Mouse (Mus musculus) olfactory bulb, adult 2 months (tissue): ENCODE results near the gene Dnah5. TPM values are rescaled to one million over a fixed set of nuclear protein-coding genes. Genes with fewer than 3 reads are reported as not detected.
"Not testable (repeated sequence)": the region's sequence is repeated elsewhere in the genome, so short reads cannot be mapped to it uniquely, and the experiment has no call there.

Experiments used
- H3K27ac ChIP-seq: fragments of 200-500 bp; 2 replicates; pipeline ENCODE4 v1.5.1; 2012; ENCODE audit warnings: low read depth, low read length; ENCODE audit not compliant: insufficient read depth
- H3K4me1 ChIP-seq: fragments of 200-500 bp; 2 replicates; pipeline ENCODE4 v1.6.1; 2012; ENCODE audit warnings: low read length; ENCODE audit not compliant: control insufficient read depth, insufficient read depth
- H3K4me3 ChIP-seq: fragments of 200-500 bp; 2 replicates; pipeline ENCODE4 v1.5.1; 2012; ENCODE audit warnings: mild to moderate bottlenecking, low read depth, low read length, moderate library complexity; ENCODE audit not compliant: insufficient read depth
- CTCF ChIP-seq: fragments of 200-500 bp; IDR thresholded peaks from 2 replicates; pipeline ENCODE4 v1.5.1; 2012; ENCODE audit warnings: low read depth, mild to moderate bottlenecking, low read length, moderate library complexity; ENCODE audit not compliant: insufficient read depth
- POLR2A ChIP-seq: fragments of 200-500 bp; IDR thresholded peaks from 2 replicates; pipeline ENCODE4 v1.6.1; 2012; ENCODE audit warnings: mild to moderate bottlenecking, low read depth, low read length, moderate library complexity; ENCODE audit not compliant: insufficient read depth
- WGBS: fragments of 180-500 bp; shearing (Covaris S2); methylation state at CpG from one replicate; pipeline ENCODE4 v1.1.7; 2018; 5-methylcytosine and 5-hydroxymethylcytosine counted together
- polyA plus RNA-seq: library from polyadenylated mRNA; stranded (reverse); fragments of >200 nt; gene quantifications from 2 replicates; pipeline ENCODE4 v1.2.4, GENCODE M21; 2012; ENCODE audit warnings: low replicate concordance; ENCODE audit not compliant: missing spikeins, insufficient read depth, insufficient read length

Dnah5 gene
- polyA plus RNA-seq, 1 experiment, result not detected

GRCm38 (mm10) chr15:28399258-28399657, 195.7 kb downstream of the Dnah5 start:
- 25% methylated on average over 8 of the region's 8 CpGs for WGBS
- Histone ChIP-seq H3K4me1 (peaks cover 2% of the 10 kb centered on the region; the same call in 1 of the 2 replicates), H3K27ac (no peak overlapping the region), H3K4me3 (no peak overlapping the region)
- TF ChIP-seq POLR2A (no peak), CTCF (no peak)

GRCm38 (mm10) chr15:28404630-28405029, 201.1 kb downstream of the Dnah5 start:
- 87% methylated on average over 3 of the region's 3 CpGs for WGBS
- no peak overlapping the region for H3K4me3 ChIP-seq
- H3K27ac ChIP-seq, result no peak overlapping the region
- TF ChIP-seq CTCF (no peak), POLR2A (no peak)
- no peaks in the 10 kb centered on the region for H3K4me1 ChIP-seq

- 47% methylated on average over 2 of the region's 2 CpGs for WGBS
- H3K4me3 ChIP-seq, result no peak overlapping the region
- TF ChIP-seq POLR2A (no peak), CTCF (no peak)
- H3K4me1 ChIP-seq, result no peaks in the 10 kb centered on the region
- no peak overlapping the region for H3K27ac ChIP-seq
These were observed 201.6 kb downstream of the Dnah5 start for GRCm38 (mm10) chr15:28405136-28405535.

- no peaks in the 10 kb centered on the region for H3K4me1 ChIP-seq
- H3K27ac ChIP-seq, result no peak overlapping the region
- WGBS, result 85% methylated on average over 4 of the region's 4 CpGs
- no peak for TF ChIP-seq POLR2A
- TF ChIP-seq CTCF, result no peak
- no peak overlapping the region for H3K4me3 ChIP-seq
These were observed 236.2 kb downstream of the Dnah5 start for GRCm38 (mm10) chr15:28439702-28440101.

GRCm38 (mm10) chr15:28444494-28444893, 240.9 kb downstream of the Dnah5 start:
- no peak overlapping the region for H3K27ac ChIP-seq
- no peak for TF ChIP-seq POLR2A
- TF ChIP-seq CTCF, result no peak
- H3K4me3 ChIP-seq, result no peak overlapping the region
- 96% methylated on average over 4 of the region's 4 CpGs for whole genome bisulfite sequencing
- H3K4me1 ChIP-seq, result no peaks in the 10 kb centered on the region

GRCm38 (mm10) chr15:28461091-28461778, 257.7 kb downstream of the Dnah5 start:
- 93% methylated on average over 2 of the region's 2 CpGs for WGBS
- not testable (repeated sequence) for H3K4me3 ChIP-seq, H3K4me1 ChIP-seq, H3K27ac ChIP-seq

GRCm38 (mm10) chr15:28466591-28467247, 263.2 kb downstream of the Dnah5 start:
- H3K27ac ChIP-seq, result no peak overlapping the region

GRCm38 (mm10) chr15:28473749-28474390, 270.3 kb downstream of the Dnah5 start:
- H3K27ac ChIP-seq, result no peak overlapping the region
- no peak overlapping the region for H3K4me3 ChIP-seq
- H3K4me1 ChIP-seq, result no peaks in the 10 kb centered on the region
- 78% methylated on average over 6 of the region's 6 CpGs for WGBS
- no peak for TF ChIP-seq CTCF
- TF ChIP-seq POLR2A, result no peak

More at GRCm38 (mm10) chr15:28466591-28467247, 263.2 kb downstream of the Dnah5 start:
- Histone ChIP-seq H3K4me3 (no peak overlapping the region), H3K4me1 (no peaks in the 10 kb centered on the region)
- WGBS, result 89% methylated on average over 3 of the region's 3 CpGs
- no peak for TF ChIP-seq POLR2A
- TF ChIP-seq CTCF, result no peak

GRCm38 (mm10) chr15:28502820-28503219, 299.3 kb downstream of the Dnah5 start:
- no peak for TF ChIP-seq POLR2A
- Histone ChIP-seq H3K27ac (no peak overlapping the region), H3K4me3 (no peak overlapping the region), H3K4me1 (no peaks in the 10 kb centered on the region)
- WGBS, result 54% methylated on average over 4 of the region's 4 CpGs
